Mouse (Mus musculus) E14TG2a.4 (cell line): Measurements from ENCODE around the gene Zbtb43.

ENCODE experiments used
- CTCF ChIP-seq: conservative IDR thresholded peaks from 2 replicates; pipeline ENCODE4 v1.5.1; 2014; ENCODE audit warnings: low read length
- NANOG ChIP-seq: IDR thresholded peaks from 2 replicates; pipeline ENCODE4 v1.6.1; 2014; ENCODE audit warnings: borderline replicate concordance, low read length, mixed read lengths
- POU5F1 ChIP-seq: IDR thresholded peaks from 2 replicates; pipeline ENCODE4 v1.6.1; 2014; ENCODE audit warnings: low read length, borderline replicate concordance

GRCm38 (mm10) chr2:33403511-33404003, 64.8 kb downstream of the Zbtb43 start:
- TF ChIP-seq CTCF (no peak), NANOG (no peak), POU5F1 (no peak)
